Mouse (Mus musculus) heart, adult 11 months (tissue): ENCODE measurements around the gene Zfp989.
"Not testable (repeated sequence)": the region's sequence is repeated elsewhere in the genome, so short reads cannot be mapped to it uniquely, and the experiment has no call there.

Experiments used
- DNase-seq: peaks from one replicate; pipeline ENCODE4 v3.0.0; 2022

Gene Zfp989

DNA sequence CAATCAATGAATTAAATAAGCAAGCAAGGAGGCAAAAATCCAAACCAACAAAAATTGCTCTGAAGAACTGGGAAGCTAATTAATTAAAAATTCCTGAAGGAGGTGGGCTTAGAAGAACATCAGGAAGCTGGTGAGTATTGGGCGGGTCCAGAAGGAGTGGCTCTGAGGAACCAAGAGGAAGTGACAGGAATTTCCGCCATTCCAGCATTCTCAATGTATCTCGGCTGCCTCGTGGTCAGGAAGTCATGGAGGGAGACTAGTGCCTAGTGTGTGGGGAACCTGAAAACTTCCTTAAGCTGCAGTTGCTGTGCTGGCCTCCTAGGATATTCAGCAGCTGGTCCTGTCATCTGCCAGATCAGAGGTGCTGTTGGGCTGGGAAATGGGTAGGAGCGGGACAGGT lies at the start of gene Zfp989:
Zfp989 (plus strand) TSS at position 220 of the 400 bp plus-strand sequence.
- peak; percentile 89 for DNase-seq

DNA sequence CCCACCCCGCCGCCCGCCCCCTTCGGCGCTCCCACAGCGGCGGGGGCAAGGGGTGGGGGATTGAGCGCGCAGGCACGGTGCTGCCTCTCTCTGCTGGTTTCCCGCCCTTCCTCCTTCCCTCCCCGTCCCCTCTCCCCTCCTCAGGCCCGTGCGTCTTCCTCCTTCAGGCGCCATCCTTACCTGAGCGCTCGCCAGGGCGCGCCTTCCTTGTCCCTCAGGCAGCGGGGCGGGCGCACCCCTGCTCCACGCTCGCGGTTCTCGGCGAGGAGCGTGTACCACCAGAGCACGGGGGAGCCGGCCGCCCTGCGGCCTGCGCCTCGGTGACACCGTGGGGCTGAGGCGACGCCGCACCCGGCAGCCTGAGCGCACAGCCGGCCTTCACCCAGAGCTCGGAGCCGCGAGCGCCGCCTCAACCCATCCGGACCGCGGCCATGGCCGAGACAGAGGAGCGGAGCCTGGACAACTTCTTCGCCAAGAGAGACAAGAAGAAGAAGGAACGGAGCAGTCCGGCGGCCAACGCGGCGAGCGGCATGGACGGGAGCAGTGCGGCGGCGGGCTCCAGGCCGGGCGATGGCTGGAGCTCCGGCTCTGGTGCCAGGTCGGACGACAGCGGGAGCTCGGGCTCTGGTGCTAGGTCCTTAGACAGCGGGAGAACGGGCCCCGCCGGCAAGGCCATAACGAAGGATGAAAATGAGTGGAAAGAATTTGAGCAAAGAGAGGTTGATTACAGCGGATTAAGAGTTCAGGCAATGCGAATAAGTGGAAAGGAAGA lies 39.3 kb upstream of the Zfp989 start:
- no peak for DNase-seq

DNA sequence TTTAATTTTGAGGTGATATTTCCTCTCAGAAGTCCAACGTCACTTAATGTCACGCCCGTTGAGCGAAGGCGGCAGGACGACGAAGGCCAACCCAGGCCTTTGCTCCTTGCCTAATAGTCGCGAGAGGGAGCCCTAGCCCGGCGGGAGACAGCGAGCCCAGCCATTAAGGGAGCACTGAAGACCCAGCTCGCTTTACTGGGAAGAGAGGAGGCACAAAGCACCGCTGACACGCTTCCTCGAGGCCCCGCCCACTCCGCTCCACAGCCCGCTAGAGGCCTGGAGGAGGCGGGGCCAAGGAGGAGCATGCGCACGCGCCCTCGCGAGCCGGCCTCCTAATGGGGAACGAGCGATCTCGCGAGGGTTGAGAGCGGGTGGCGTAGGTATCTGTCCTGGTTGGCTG lies 30.1 kb upstream of the Zfp989 start:
- not testable (repeated sequence) for DNase-seq

DNA sequence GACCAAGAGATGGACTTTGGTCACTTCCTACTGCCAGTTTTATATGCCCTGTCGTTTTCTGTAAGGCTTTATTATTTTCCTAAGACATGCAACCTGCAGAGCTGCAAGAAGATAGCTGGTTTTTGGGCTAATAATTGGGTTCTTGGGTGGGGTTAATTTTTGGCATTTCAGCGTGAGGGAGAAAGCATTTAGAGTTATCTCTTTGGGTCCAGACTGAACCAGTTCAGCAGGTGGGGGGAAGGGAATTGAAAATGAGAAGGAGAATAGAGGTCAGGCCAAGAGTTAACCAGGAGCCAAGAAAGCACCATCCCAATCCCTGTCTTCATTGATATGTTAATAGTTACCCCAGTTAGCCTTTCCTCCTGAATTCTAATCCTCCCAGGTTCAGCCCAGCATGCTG lies 4.8 kb downstream of the Zfp989 start:
- peak; percentile 66 for DNase-seq

DNA sequence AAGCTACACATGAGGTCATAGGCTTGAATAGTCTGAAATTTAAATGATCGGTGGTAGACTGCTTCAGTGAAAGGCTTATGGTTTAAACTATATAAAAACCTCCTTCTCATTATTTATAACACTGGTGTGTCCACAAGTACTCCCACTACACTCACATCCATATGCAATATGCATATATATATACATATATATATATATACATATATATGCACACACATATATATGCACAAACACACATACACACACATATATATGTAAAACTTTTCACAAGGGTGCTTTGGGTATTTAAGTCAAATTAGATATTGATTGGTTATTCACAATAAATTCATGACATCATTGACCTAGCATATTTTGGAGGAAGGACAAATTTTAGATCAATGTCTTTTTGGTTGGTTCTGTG lies 46.6 kb downstream of the Zfp989 start:
- not testable (repeated sequence) for DNase-seq

DNA sequence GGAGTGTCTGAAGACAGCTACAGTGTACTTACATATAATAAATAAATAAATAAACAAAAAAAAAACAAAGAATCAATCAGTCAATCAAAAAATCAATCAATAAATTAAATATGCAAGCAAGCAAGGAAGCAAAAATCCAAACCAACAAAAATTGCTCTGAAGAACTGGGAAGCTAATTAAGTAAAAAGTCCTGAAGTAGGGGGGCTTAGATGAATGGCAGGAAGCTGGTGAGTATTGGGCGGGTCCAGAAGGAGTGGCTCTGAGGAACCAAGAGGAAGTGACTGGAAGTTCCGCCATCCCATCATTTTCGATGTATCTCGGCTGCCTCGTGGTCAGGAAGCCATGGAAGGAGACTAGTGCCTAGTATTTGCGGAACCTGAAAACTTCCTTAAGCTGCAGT lies 49.8 kb downstream of the Zfp989 start, which contains the start of gene Rex2:
Rex2 (plus strand) TSS at position 301 of the 400 bp plus-strand sequence.
- not testable (repeated sequence) for DNase-seq

DNA sequence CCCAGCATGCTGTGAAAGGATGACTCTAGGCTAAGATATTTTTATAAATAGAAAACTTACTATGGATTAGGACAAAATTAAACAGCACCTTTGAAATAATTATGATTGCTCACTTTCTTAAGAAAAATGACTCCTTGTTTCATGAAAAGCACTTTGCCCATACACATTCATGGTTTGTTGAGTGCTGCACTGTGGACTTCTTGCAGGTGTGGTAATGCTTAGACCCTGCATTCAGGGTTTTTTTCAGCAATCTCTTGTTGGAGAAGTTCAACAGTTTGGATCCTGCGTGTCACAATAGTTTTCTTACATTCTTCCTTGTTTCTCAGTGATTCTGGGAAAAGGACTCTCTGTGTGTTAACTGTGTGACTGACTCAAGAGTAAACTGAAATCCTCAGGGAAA lies 54.6 kb downstream of the Zfp989 start:
- DNase-seq: peak; percentile 85

DNA sequence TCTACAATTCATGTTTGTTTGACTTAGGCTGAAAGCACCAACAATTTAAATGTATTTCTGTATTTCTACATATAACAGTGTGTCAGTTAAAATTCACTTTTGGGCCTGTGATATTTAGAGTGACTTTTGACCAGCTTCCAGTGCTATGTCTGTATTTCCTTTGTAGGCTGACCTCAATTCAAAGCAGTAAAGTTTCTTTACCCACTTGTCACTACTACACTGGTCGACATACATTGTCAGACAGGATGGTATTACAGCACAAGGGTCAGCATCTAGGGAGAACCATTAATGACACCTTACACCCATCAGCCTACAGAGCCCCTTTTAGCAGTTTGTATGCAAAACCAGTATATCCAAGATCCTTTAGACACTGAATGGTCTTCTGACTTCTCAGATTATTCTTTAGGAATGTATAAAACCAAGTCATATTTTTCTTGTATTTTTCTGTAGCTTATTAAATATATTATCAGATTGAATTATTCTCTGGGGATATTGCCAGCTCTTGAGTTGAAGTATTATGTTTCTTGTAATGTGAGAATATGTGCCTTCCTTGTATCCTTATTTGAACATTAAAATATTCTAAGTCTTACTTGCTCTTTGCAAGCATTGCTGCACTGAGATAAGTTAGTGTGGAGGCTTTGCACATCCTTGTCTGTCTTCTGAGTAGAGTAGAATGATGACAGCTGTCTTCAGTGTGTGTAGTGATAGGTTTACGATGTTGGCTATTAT lies 59.7 kb downstream of the Zfp989 start:
- DNase-seq: peak; percentile 61
